Mouse (Mus musculus): Measurements from ENCODE around the gene Gal3st3. TPM values are rescaled to one million over a fixed set of nuclear protein-coding genes. Genes with fewer than 3 reads are reported as not detected.

Gal3st3 gene
- polyA plus RNA-seq, 1 experiment from 2014 or later = 38.3 TPM

DNA sequence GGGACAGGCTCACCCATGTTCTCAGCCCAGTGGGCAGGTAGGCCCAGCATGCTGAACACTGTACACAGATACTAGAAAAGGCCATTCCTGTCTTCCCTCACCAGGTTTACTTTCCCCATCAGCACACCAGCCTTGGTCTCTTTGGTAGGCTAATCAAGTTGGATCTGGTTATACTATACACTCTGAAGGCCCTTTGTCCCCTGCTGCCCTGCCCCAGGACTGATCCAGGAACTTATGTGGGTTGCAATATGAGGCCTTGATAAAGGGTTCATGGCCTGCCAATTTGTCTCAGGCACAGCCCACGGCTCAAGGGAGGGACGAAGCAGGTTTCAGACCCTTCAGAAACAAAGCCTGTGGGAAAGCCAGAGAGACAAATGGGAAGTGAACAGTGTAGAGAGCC, 55.5 kb downstream of the Gal3st3 start:
- Histone ChIP-seq H3K27ac (ENCODE audit: low read depth, low read length) (no peak overlapping the region), H3K27me3 (ENCODE audit: control insufficient read depth, insufficient read depth, low read length) (no peaks in the 10 kb centered on the region), H3K4me3 (ENCODE audit: low read depth, low read length) (no peak overlapping the region), H3K4me2 (ENCODE audit: low read depth, low read length) (no peak overlapping the region), H3K9me3 (ENCODE audit: control insufficient read depth, low read length) (no peaks in the 10 kb centered on the region), H3K4me1 (ENCODE audit: control insufficient read depth, insufficient read depth, low read length) (no peaks in the 10 kb centered on the region), H3K9ac (replicated peaks; ENCODE audit: low read depth, low read length) (no peak overlapping the region), H3K36me3 (ENCODE audit: control insufficient read depth, insufficient read depth, low read length) (no peaks in the 10 kb centered on the region)
- ATAC-seq (ENCODE audit: low read depth) = no peak
- WGBS = 88% methylated on average over 2 of the region's 2 CpGs

DNA sequence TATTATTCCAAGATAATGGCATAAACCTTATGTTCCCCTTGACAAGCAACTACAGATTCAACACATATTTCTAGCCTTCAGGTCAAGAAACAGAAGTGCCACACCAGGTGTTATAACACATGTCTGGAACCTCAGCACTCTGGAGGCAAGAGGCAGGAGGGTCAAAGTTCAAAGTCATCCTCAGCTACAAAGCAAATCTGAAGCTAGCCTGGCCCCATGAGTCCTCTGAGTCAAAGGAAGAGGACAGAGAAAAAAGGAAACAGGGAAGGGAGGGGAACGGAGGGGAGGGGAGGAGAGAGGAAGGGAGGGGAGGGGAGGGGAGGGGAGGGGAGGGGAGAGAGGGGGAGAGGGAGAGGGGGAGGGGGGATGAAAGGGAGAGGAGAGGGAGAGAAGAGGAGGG, 57.9 kb downstream of the Gal3st3 start:
- Histone ChIP-seq H3K4me1 (ENCODE audit: control insufficient read depth, insufficient read depth, low read length) (no peaks in the 10 kb centered on the region), H3K4me3 (ENCODE audit: low read depth, low read length) (no peak overlapping the region), H3K36me3 (ENCODE audit: control insufficient read depth, insufficient read depth, low read length) (no peaks in the 10 kb centered on the region), H3K4me2 (ENCODE audit: low read depth, low read length) (no peak overlapping the region), H3K9me3 (ENCODE audit: control insufficient read depth, low read length) (no peaks in the 10 kb centered on the region), H3K27ac (ENCODE audit: low read depth, low read length) (no peak overlapping the region), H3K9ac (replicated peaks; ENCODE audit: low read depth, low read length) (no peak overlapping the region), H3K27me3 (ENCODE audit: control insufficient read depth, insufficient read depth, low read length) (no peaks in the 10 kb centered on the region)
- no CpG with 5 or more reads among the region's 1 CpGs for WGBS
- ATAC-seq (ENCODE audit: low read depth) = no peak

Other genes with a start within 250 kb of the Gal3st3 start
- 0.62 and 0.86 TPM in 2 replicates for gene Rin1, start 247.8 kb upstream of the Gal3st3 start, polyA plus RNA-seq (2014; fragmentation: Nextera tagmentation; extraction: Ambion mirVana)
- 6.3 and 26.4 TPM in 2 replicates for gene Cd248, start 230.3 kb upstream of the Gal3st3 start, polyA plus RNA-seq (2014; fragmentation: Nextera tagmentation; extraction: Ambion mirVana)
- 19.8 and 23.7 TPM in 2 replicates for gene Tmem151a, start 212.8 kb upstream of the Gal3st3 start, polyA plus RNA-seq (2014; fragmentation: Nextera tagmentation; extraction: Ambion mirVana)
- 62.2 and 63.5 TPM in 2 replicates for gene Yif1a, start 209.8 kb upstream of the Gal3st3 start, polyA plus RNA-seq (2014; fragmentation: Nextera tagmentation; extraction: Ambion mirVana)
- 433 and 499 TPM in 2 replicates for gene Cnih2, start 199.8 kb upstream of the Gal3st3 start, polyA plus RNA-seq (2014; fragmentation: Nextera tagmentation; extraction: Ambion mirVana)
- gene Rab1b, start 191.3 kb upstream of the Gal3st3 start, polyA plus RNA-seq (2014; fragmentation: Nextera tagmentation; extraction: Ambion mirVana) = 199 and 222 TPM in 2 replicates
- gene Klc2, start 179.8 kb upstream of the Gal3st3 start, polyA plus RNA-seq (2014; fragmentation: Nextera tagmentation; extraction: Ambion mirVana) = 84.6 and 91.9 TPM in 2 replicates
- gene Pacs1, start 25.2 kb upstream of the Gal3st3 start, polyA plus RNA-seq (2014; fragmentation: Nextera tagmentation; extraction: Ambion mirVana) = 56.9 TPM in 2 replicates
- gene Sf3b2, start 2.9 kb upstream of the Gal3st3 start, polyA plus RNA-seq (2014; fragmentation: Nextera tagmentation; extraction: Ambion mirVana) = 321 and 329 TPM in 2 replicates
- not detected in 2 replicates for gene Catsper1, start 37.4 kb downstream of the Gal3st3 start, polyA plus RNA-seq (2014; fragmentation: Nextera tagmentation; extraction: Ambion mirVana)
- 10.7 and 10.8 TPM in 2 replicates for gene Cst6, start 51.2 kb downstream of the Gal3st3 start, polyA plus RNA-seq (2014; fragmentation: Nextera tagmentation; extraction: Ambion mirVana)
- 38.7 and 41.6 TPM in 2 replicates for gene Eif1ad, start 68.4 kb downstream of the Gal3st3 start, polyA plus RNA-seq (2014; fragmentation: Nextera tagmentation; extraction: Ambion mirVana)
- gene Banf1, start 68.8 kb downstream of the Gal3st3 start, polyA plus RNA-seq (2014; fragmentation: Nextera tagmentation; extraction: Ambion mirVana) = 274 and 327 TPM in 2 replicates
- gene Sart1, start 90.4 kb downstream of the Gal3st3 start, polyA plus RNA-seq (2014; fragmentation: Nextera tagmentation; extraction: Ambion mirVana) = 55.6 and 69.2 TPM in 2 replicates
- not detected in 2 replicates for gene Tsga10ip, start 104.2 kb downstream of the Gal3st3 start, polyA plus RNA-seq (2014; fragmentation: Nextera tagmentation; extraction: Ambion mirVana)
- 208 and 254 TPM in 2 replicates for gene Drap1, start 126.6 kb downstream of the Gal3st3 start, polyA plus RNA-seq (2014; fragmentation: Nextera tagmentation; extraction: Ambion mirVana)
- gene AI837181, start 126.8 kb downstream of the Gal3st3 start, polyA plus RNA-seq (2014; fragmentation: Nextera tagmentation; extraction: Ambion mirVana) = 57.0 and 67.2 TPM in 2 replicates
- not detected in 2 replicates for gene Fosl1, start 149.2 kb downstream of the Gal3st3 start, polyA plus RNA-seq (2014; fragmentation: Nextera tagmentation; extraction: Ambion mirVana)
- 8.0 and 11.0 TPM in 2 replicates for gene Ccdc85b, start 159.6 kb downstream of the Gal3st3 start, polyA plus RNA-seq (2014; fragmentation: Nextera tagmentation; extraction: Ambion mirVana)
- 169 and 179 TPM in 2 replicates for gene Fibp, start 162.3 kb downstream of the Gal3st3 start, polyA plus RNA-seq (2014; fragmentation: Nextera tagmentation; extraction: Ambion mirVana)
- 4.2 and 4.4 TPM in 2 replicates for gene Ctsw, start 170.2 kb downstream of the Gal3st3 start, polyA plus RNA-seq (2014; fragmentation: Nextera tagmentation; extraction: Ambion mirVana)
- gene Efemp2, start 175.6 kb downstream of the Gal3st3 start, polyA plus RNA-seq (2014; fragmentation: Nextera tagmentation; extraction: Ambion mirVana) = 30.4 and 45.1 TPM in 2 replicates
- gene Mus81, start 190.1 kb downstream of the Gal3st3 start, polyA plus RNA-seq (2014; fragmentation: Nextera tagmentation; extraction: Ambion mirVana) = 43.6 and 45.3 TPM in 2 replicates
- gene Cfl1, start 192.1 kb downstream of the Gal3st3 start, polyA plus RNA-seq (2014; fragmentation: Nextera tagmentation; extraction: Ambion mirVana) = 3,473 and 3,739 TPM in 2 replicates
- gene 1700020D05Rik, start 205.5 kb downstream of the Gal3st3 start, polyA plus RNA-seq (2014; fragmentation: Nextera tagmentation; extraction: Ambion mirVana) = 0.71 and 0.75 TPM in 2 replicates
- 95.2 and 107 TPM in 2 replicates for gene Snx32, start 212.2 kb downstream of the Gal3st3 start, polyA plus RNA-seq (2014; fragmentation: Nextera tagmentation; extraction: Ambion mirVana)